Mouse (Mus musculus) forebrain, postnatal 0 days (tissue): Measurements from ENCODE around the gene Cel. TPM values are rescaled to one million over a fixed set of nuclear protein-coding genes. Genes with fewer than 3 reads are reported as not detected.

ENCODE experiments used
- ATAC-seq: fragments of 200-750 bp; cut with Nextera tagmentation; 2 replicates; pipeline ENCODE4 v1.8.0; 2017; ENCODE audit warnings: mild to moderate bottlenecking, moderate library complexity
- DNase-seq: peaks from one replicate; pipeline ENCODE4 v3.0.0-alpha.2; 2015
- H3K27ac ChIP-seq: fragments of 300-500 bp; sonication (generic); 2 replicates; pipeline ENCODE4 v1.5.1; 2014; ENCODE audit warnings: low read depth, mild to moderate bottlenecking, antibody characterized with exemption, low read length, moderate library complexity, mixed read lengths
- H3K27me3 ChIP-seq: fragments of 300-500 bp; sonication (generic); 2 replicates; pipeline ENCODE4 v1.6.1; 2014; ENCODE audit warnings: mild to moderate bottlenecking, low read length, mixed read lengths; ENCODE audit not compliant: insufficient read depth
- H3K36me3 ChIP-seq: fragments of 300-500 bp; sonication (generic); 2 replicates; pipeline ENCODE4 v1.6.1; 2014; ENCODE audit warnings: mild to moderate bottlenecking, moderate library complexity; ENCODE audit not compliant: insufficient read depth
- H3K4me1 ChIP-seq: fragments of 300-500 bp; sonication (generic); 2 replicates; pipeline ENCODE4 v1.6.1; 2014; ENCODE audit warnings: antibody characterized with exemption; ENCODE audit not compliant: insufficient read depth
- H3K4me2 ChIP-seq: fragments of 300-500 bp; sonication (generic); 2 replicates; pipeline ENCODE4 v1.6.1; 2014; ENCODE audit warnings: low read depth, mild to moderate bottlenecking, moderate library complexity
- H3K4me3 ChIP-seq: fragments of 300-500 bp; sonication (generic); 2 replicates; pipeline ENCODE4 v1.5.1; 2014; ENCODE audit warnings: low read depth, low read length, mixed read lengths
- H3K9ac ChIP-seq: fragments of 300-500 bp; sonication (generic); 2 replicates; pipeline ENCODE4 v1.6.1; 2014; ENCODE audit warnings: mild to moderate bottlenecking
- H3K9me3 ChIP-seq: fragments of 300-500 bp; sonication (generic); 2 replicates; pipeline ENCODE4 v1.6.1; 2016; ENCODE audit warnings: low read length
- CTCF ChIP-seq: sonication (generic); IDR thresholded peaks from 2 replicates; pipeline ENCODE4 v1.5.1; 2016; ENCODE audit warnings: antibody characterized with exemption, control low read depth, low read depth
- WGBS: fragments of 180-500 bp; shearing (Covaris S2); extraction: QIAGEN DNeasy Blood & Tissue Kit; methylation state at CpG from one replicate; pipeline ENCODE4 v1.1.7; 2014; 5-methylcytosine and 5-hydroxymethylcytosine counted together
- polyA plus RNA-seq: library from polyadenylated mRNA; unstranded; fragments of >200 nt; fragmentation: Nextera tagmentation; extraction: Ambion mirVana; gene quantifications from 2 replicates; pipeline ENCODE4 v1.2.1, GENCODE M21; 2015
- total RNA-seq: library from RNA; depleted of rRNA; stranded (reverse); fragments of >200 nt; gene quantifications from 2 replicates; pipeline ENCODE4 v1.2.3, GENCODE M21; 2014

Gene Cel
- total and polyA plus RNA-seq, 2 experiments from 2014 or later: not detected

DNA sequence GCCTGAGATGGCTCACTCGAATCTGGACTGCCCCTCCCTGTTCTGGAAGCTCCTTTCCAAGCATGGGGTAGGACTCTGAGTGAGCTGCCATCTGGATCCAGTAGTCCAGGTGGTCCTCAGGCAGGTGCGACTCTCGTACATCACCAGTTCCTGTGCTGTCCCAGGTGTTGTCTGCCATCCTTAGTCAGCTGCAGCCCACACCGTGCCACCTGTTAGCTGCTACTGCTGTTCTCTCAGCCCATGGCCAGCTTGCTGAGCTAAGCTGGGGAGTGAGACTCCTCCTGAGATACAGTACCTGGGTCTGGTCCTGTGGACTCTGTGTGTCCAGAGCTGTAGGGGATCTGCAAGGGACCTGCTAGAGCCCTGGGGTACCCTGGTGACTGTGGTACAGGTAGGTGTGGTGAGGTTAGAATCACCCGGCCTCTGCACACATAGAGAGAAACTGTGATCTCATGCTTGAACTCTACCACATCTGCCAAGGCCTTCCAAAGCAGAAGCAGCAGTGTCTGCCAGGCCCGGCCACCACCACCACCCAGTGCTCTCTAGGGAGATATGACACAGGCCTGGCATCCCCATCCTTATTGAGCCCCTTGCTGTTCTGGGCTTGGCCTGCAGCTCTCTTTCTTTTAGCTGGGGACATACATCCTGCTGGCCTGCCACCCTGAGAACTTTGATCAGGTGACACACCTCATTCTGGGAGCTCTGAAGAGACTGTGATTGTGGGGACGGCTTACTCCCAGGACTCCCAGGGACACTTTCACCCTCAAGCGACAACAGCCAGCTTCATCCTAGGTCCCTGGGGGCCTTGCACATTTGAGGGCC lies 25.0 kb downstream of the Cel start:
- H3K9ac ChIP-seq: no peak overlapping the region

DNA sequence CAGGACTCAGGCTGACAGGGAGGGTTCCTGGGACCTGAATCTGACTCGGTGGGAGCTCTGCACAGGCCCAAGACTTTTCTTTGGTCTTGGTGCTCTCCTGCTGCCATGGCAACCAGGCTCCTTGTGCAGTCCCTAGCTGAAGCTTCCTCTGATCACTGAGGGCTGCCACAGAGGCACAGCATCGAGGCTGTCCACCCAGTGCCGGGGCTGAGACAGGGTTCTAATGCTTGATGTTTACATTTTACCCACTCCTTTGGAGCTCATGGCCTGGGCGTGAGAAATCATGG lies 25.6 kb downstream of the Cel start:
- Histone ChIP-seq H3K27ac (0 out of 2 replicates have a peak overlapping the region, but pooled peaks have one; percentile 21), H3K4me1 (peaks cover 63% of the 10 kb centered on the region), H3K9ac (no peak overlapping the region), H3K27me3 (no peaks in the 10 kb centered on the region), H3K4me3 (no peak overlapping the region), H3K36me3 (peaks cover 20% of the 10 kb centered on the region), H3K9me3 (no peaks in the 10 kb centered on the region), H3K4me2 (no peak overlapping the region)
- ATAC-seq (no peak), DNase-seq (no peak)
- WGBS: 29% methylated on average over 4 of the region's 4 CpGs
- no peak for TF ChIP-seq CTCF

More for the DNA sequence above, 25.0 kb downstream of the Cel start:
- H3K4me1 ChIP-seq: peaks cover 58% of the 10 kb centered on the region
- no peaks in the 10 kb centered on the region for H3K9me3 ChIP-seq
- H3K4me3 ChIP-seq: no peak overlapping the region
- no peak overlapping the region for H3K4me2 ChIP-seq
- no peak for DNase-seq
- peak overlapping the region; percentile 74 for H3K27ac ChIP-seq
- TF ChIP-seq CTCF: no peak
- WGBS: 66% methylated on average over 8 of the region's 8 CpGs
- no peak for ATAC-seq
- peaks cover 26% of the 10 kb centered on the region for H3K36me3 ChIP-seq
- H3K27me3 ChIP-seq: no peaks in the 10 kb centered on the region

DNA sequence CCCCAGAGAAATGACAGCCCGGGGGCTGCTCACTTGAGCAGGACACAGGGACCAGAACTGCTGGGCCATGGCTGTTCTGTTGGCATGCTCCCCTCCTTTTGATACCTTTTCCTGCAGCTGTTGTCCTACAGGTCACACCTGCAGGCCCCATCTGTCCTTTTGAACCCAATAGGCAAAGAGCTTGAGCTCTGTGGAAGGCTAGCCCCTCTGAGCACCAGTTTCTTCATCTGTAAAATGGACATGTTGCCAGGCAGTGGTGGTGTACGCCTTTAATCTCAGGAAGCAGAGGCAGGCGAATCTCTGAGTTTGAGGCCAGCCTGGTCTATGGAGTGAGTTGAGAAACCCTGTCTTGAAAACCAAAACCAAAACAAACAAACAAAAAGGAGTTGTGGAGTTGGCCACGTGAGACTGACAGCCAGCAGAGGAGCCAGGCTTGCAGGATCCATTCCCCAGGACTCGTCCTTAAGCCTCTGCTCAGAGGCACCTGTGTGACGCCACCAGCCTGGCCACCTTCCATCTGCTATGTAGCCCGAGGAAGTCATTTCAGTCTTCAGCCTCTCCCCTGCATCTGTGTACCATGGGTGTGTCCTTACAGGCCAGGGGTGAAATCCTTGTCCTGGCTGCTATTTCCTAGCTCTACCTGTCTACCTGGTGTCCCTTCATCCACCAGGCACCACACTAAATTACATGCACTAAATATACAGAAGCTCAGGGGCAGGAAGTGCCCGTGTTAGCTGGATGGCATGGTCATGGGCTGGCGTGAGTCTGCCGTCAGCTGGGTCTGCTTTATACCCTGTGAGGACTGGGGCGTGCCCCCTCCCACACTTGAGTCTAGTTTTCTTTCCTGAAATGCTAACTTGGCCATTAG lies 26.2 kb downstream of the Cel start:
- WGBS: 70% methylated on average over 11 of the region's 11 CpGs
- no peak overlapping the region for H3K9ac ChIP-seq

DNA sequence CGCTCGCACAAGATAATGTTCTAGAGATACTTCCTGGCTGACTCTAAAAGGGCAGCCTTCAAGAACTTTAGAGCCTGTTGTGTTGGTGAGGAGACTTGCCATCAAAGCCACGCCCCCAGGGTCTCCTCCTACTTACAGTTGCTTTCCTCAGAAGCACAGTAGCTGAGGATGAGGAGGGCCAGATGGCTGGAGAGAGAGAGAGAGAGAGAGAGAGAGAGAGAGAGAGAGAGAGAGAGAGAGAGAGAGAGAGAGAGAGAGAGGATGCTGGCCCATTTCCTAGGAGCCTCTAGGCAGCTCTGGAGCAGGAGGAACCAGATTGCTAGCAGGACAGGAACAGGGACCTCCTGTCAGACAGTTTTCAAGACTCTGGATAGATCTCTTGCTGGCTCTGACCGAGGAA lies 27.0 kb downstream of the Cel start:
- no peak for ATAC-seq
- H3K9me3 ChIP-seq: no peaks in the 10 kb centered on the region
- H3K4me3 ChIP-seq: no peak overlapping the region
- no peak overlapping the region for H3K9ac ChIP-seq
- WGBS: 49% methylated on average over 4 of the region's 4 CpGs
- H3K4me2 ChIP-seq: no peak overlapping the region; the same call in 1 of the 2 replicates
- 0 out of 2 replicates have a peak, but pooled peaks cover 8% of the 10 kb centered on the region for H3K36me3 ChIP-seq
- peak overlapping the region; percentile 77; the same call in 1 of the 2 replicates for H3K27ac ChIP-seq
- DNase-seq: no peak
- TF ChIP-seq CTCF: no peak
- H3K4me1 ChIP-seq: peaks cover 66% of the 10 kb centered on the region
- no peaks in the 10 kb centered on the region for H3K27me3 ChIP-seq

More for the DNA sequence above, 26.2 kb downstream of the Cel start:
- ATAC-seq (no peak), DNase-seq (no peak)
- no peak for TF ChIP-seq CTCF
- peaks cover 66% of the 10 kb centered on the region for H3K4me1 ChIP-seq
- no peaks in the 10 kb centered on the region for H3K9me3 ChIP-seq
- no peaks in the 10 kb centered on the region for H3K27me3 ChIP-seq
- H3K27ac ChIP-seq: peak overlapping the region; percentile 54; the same call in 1 of the 2 replicates
- peaks cover 15% of the 10 kb centered on the region; the same call in 1 of the 2 replicates for H3K36me3 ChIP-seq
- H3K4me2 ChIP-seq: no peak overlapping the region
- no peak overlapping the region for H3K4me3 ChIP-seq

DNA sequence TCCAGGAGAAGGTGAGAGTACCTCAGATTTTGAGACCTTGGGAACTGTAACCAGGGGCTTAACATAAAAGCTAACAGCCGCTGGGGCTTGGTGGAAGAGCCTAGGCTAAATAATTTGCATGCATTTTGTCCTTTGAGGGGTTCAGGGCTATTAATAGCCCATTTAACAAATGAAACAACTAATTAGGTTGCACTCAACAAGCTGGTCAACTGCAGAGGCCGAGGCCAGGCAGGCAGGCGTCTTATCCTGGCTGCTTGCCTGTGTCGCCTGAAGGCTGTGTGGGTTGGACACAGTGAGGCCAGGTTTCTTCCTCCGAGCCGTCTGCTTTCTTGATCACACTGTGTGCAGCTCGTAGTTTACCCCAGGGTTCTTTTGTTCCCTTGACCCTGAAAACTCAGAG lies 27.6 kb downstream of the Cel start:
- Histone ChIP-seq H3K4me1 (peaks cover 66% of the 10 kb centered on the region), H3K4me2 (peak overlapping the region; percentile 87), H3K27ac (peak overlapping the region; percentile 77; the same call in 1 of the 2 replicates), H3K4me3 (no peak overlapping the region), H3K9ac (peak overlapping the region; percentile 68; the same call in 1 of the 2 replicates), H3K27me3 (no peaks in the 10 kb centered on the region), H3K9me3 (no peaks in the 10 kb centered on the region), H3K36me3 (0 out of 2 replicates have a peak, but pooled peaks cover 5% of the 10 kb centered on the region)
- TF ChIP-seq CTCF: no peak
- ATAC-seq (no peak), DNase-seq (peak; percentile 59)
- WGBS: 10% methylated on average over 7 of the region's 7 CpGs

DNA sequence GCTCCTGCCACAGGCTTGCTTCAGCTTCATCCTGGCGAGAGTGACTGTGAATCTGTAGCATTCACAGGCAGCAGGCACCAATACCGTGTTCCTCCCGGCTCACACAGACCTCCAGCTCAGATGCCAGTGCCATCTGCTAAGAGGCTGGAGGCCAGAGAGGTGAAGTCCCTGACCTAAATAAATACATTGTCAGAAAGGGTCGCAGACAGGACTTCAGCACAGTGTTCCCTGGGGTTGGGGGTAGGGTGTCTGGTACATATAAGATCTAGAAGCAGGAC lies 28.0 kb downstream of the Cel start:
- no peak for TF ChIP-seq CTCF
- Histone ChIP-seq H3K9ac (peak overlapping the region; percentile 68; the same call in 1 of the 2 replicates), H3K4me2 (peak overlapping the region; percentile 87), H3K27me3 (no peaks in the 10 kb centered on the region), H3K36me3 (0 out of 2 replicates have a peak, but pooled peaks cover under 1% of the 10 kb centered on the region), H3K27ac (peak overlapping the region; percentile 77), H3K4me3 (no peak overlapping the region), H3K4me1 (peaks cover 66% of the 10 kb centered on the region), H3K9me3 (no peaks in the 10 kb centered on the region)
- no peak for DNase-seq
- WGBS: 24% methylated on average over 4 of the region's 4 CpGs
- ATAC-seq: no peak
